In genomic region chr11:86953096-86953495, GRCm38 (mm10) we compare ENCODE assay signal across 10 mouse cellular contexts. TPM values are rescaled to one million over a fixed set of nuclear protein-coding genes. Genes with fewer than 3 reads are reported as not detected.
A peak's percentile ranks its signal among the peaks of the same experiment; 100 is the strongest.
DNase-seq lines count a peak whose midpoint lies in the region; ATAC-seq and TF ChIP-seq lines count a peak whose summit lies in the region.
"Had no signal": no experiment of that assay in that cellular context is flagged by ENCODE, and none has a peak within 500 bp of the region (broad histone marks: within the 10 kb centered on the region; RNA-seq: fewer than 3 reads in every experiment).

No protein-coding gene starts in this region.

- no peaks in the 10 kb centered on the region for H3K9me3 ChIP-seq in lung, postnatal 0 days (ENCODE audit: low read length)
- H3K9me3 ChIP-seq in stomach, embryonic 15.5 days, result no peaks in the 10 kb centered on the region
- no peaks in the 10 kb centered on the region for H3K9me3 ChIP-seq in hindbrain, embryonic 14.5 days (ENCODE audit: control insufficient read depth, low read length)

- H3K36me3 ChIP-seq in lung, postnatal 0 days (ENCODE audit: insufficient read depth, low read length), result no peaks in the 10 kb centered on the region
- H3K36me3 ChIP-seq in stomach, embryonic 15.5 days, result no peaks in the 10 kb centered on the region
- no peaks in the 10 kb centered on the region for H3K36me3 ChIP-seq in hindbrain, embryonic 14.5 days (replicated peaks; ENCODE audit: control insufficient read depth, insufficient read depth)

- no peak for TF ChIP-seq CTCF in lung, postnatal 0 days (IDR thresholded peaks at IDR 0.05)

- no peak overlapping the region for H3K9ac ChIP-seq in lung, postnatal 0 days (replicated peaks; ENCODE audit: low read depth)
- no peak overlapping the region for H3K9ac ChIP-seq in stomach, embryonic 15.5 days
- H3K9ac ChIP-seq in hindbrain, embryonic 14.5 days, result no peak overlapping the region
- H3K9ac ChIP-seq: lung, embryonic 14.5 days had no signal

- H3K4me1 ChIP-seq in lung, postnatal 0 days (ENCODE audit: insufficient read depth, low read depth, low read length), result peaks cover 26% of the 10 kb centered on the region
- peaks cover 40% of the 10 kb centered on the region for H3K4me1 ChIP-seq in stomach, embryonic 15.5 days
- peaks cover 7% of the 10 kb centered on the region; the same call in 1 of the 2 replicates for H3K4me1 ChIP-seq in hindbrain, embryonic 14.5 days (replicated peaks; ENCODE audit: control insufficient read depth, insufficient read depth, low read length)

- DNase-seq in gastrocnemius, adult 18-20 months (ENCODE audit: low spot score), result peak; percentile 76
- DNase-seq in gastrocnemius, postnatal 4 days (ENCODE audit: low spot score in 2 of 2), result no peak
- no peak for DNase-seq in lung, postnatal 0 days (ENCODE audit: low spot score)
- DNase-seq in lung, postnatal 14 days, result no peak
- peak; percentile 69 to 75 for DNase-seq in heart, adult 9 months (ENCODE audit: low spot score in 2 of 2)
- no peak for DNase-seq in hindbrain, embryonic 14.5 days (ENCODE audit: low spot score)
- DNase-seq: kidney, postnatal 4 days; lung, embryonic 14.5 days had no signal

- no peaks in the 10 kb centered on the region for H3K27me3 ChIP-seq in lung, postnatal 0 days (replicated peaks; ENCODE audit: insufficient read depth, low read length)
- H3K27me3 ChIP-seq in stomach, embryonic 15.5 days (replicated peaks), result no peaks in the 10 kb centered on the region
- H3K27me3 ChIP-seq in hindbrain, embryonic 14.5 days (ENCODE audit: control insufficient read depth, insufficient read depth, low read length), result no peaks in the 10 kb centered on the region

- H3K4me2 ChIP-seq in lung, postnatal 0 days (replicated peaks; ENCODE audit: low read depth, low read length), result no peak overlapping the region
- H3K4me2 ChIP-seq in stomach, embryonic 15.5 days, result no peak overlapping the region
- H3K4me2 ChIP-seq in hindbrain, embryonic 14.5 days (replicated peaks), result no peak overlapping the region
- H3K4me2 ChIP-seq: lung, embryonic 14.5 days had no signal

- TF ChIP-seq EP300 in lung, postnatal 0 days (IDR thresholded peaks at IDR 0.05), result no peak

- 0 out of 2 replicates have a peak, but pooled peaks have one; percentile 31 for ATAC-seq in lung, postnatal 0 days
- ATAC-seq in stomach, embryonic 15.5 days (ENCODE audit: insufficient read depth, low FRiP score, low read depth), result no peak
- no peak for ATAC-seq in CD4-positive, CD25-positive, alpha-beta regulatory T cell, adult 4 months
- no peak for ATAC-seq in hindbrain, embryonic 14.5 days (ENCODE audit: low FRiP score)

- 81% methylated on average over 8 of the region's 8 CpGs for WGBS in lung, postnatal 0 days
- 74% methylated on average over 8 of the region's 8 CpGs for WGBS in stomach, embryonic 15.5 days
- 71% methylated on average over 8 of the region's 8 CpGs for WGBS in hindbrain, embryonic 14.5 days

- no peak overlapping the region for H3K27ac ChIP-seq in lung, postnatal 0 days (ENCODE audit: low read length)
- H3K27ac ChIP-seq in stomach, embryonic 15.5 days, result 0 out of 2 replicates have a peak overlapping the region, but pooled peaks have one; percentile 31
- H3K27ac ChIP-seq in hindbrain, embryonic 14.5 days, result no peak overlapping the region

- H3K4me3 ChIP-seq in lung, postnatal 0 days (ENCODE audit: low read depth, low read length), result no peak overlapping the region
- no peak overlapping the region for H3K4me3 ChIP-seq in stomach, embryonic 15.5 days (replicated peaks)
- no peak overlapping the region for H3K4me3 ChIP-seq in hindbrain, embryonic 14.5 days (replicated peaks; ENCODE audit: low read length)

RNA-seq across cellular contexts. Expression of gene Ypel2, which starts 40.4 kb away (rescaled TPM):
- total RNA-seq in gastrocnemius, adult 18-20 months (2021), result 1 to 10 TPM; 6.4 to 9.4 TPM
- total RNA-seq in gastrocnemius, postnatal 4 days (2021), result 10 to 100 TPM; 12.5 to 13.0 TPM
- polyA plus RNA-seq in lung, postnatal 0 days (2015; fragmentation: Nextera tagmentation; extraction: Ambion mirVana), result 8.5 and 9.5 TPM in 2 replicates
- polyA plus RNA-seq in stomach, embryonic 15.5 days (2015; fragmentation: Nextera tagmentation; extraction: Ambion mirVana), result 7.7 and 10.0 TPM in 2 replicates
- polyA plus RNA-seq in CD4-positive, CD25-positive, alpha-beta regulatory T cell, adult 4 months (2017; shearing (Covaris generic)), result 10 to 100 TPM in 1 of 2 experiments, 1 to 10 TPM in 1; 7.4 to 11.2 TPM
- polyA plus RNA-seq in hindbrain, embryonic 14.5 days (2014; fragmentation: Nextera tagmentation; extraction: Ambion mirVana), result 3.2 and 3.9 TPM in 2 replicates

Comparison
In these comparisons a context has a peak if more than half of its experiments do, and no peak if none do; other contexts are left out.
1. DNase-seq: peak in gastrocnemius, adult 18-20 months (single experiment) and heart, adult 9 months (2 of 2); none in gastrocnemius, postnatal 4 days (0 of 2), lung, postnatal 0 days (single experiment), lung, postnatal 14 days (single experiment) and hindbrain, embryonic 14.5 days (single experiment).